Mouse (Mus musculus) heart, adult 2 months (tissue): Measurements from ENCODE around the gene Asic2. TPM values are rescaled to one million over a fixed set of nuclear protein-coding genes. Genes with fewer than 3 reads are reported as not detected.

Source experiments
- DNase-seq, 2 experiments: peaks; one replicate each; pipeline ENCODE4 v3.0.0; 2021
- H3K27ac ChIP-seq: fragments of 200-600 bp; 2 replicates; pipeline ENCODE4 v1.8.1; 2022
- H3K27me3 ChIP-seq: fragments of 200-500 bp; 2 replicates; pipeline ENCODE4 v1.6.1; 2012; ENCODE audit warnings: mild to moderate bottlenecking, low read length, inconsistent platforms, mixed read lengths; ENCODE audit not compliant: control insufficient read depth, insufficient read depth
- H3K36me3 ChIP-seq: fragments of 200-500 bp; 2 replicates; pipeline ENCODE4 v1.6.1; 2012; ENCODE audit warnings: low read length, inconsistent platforms; ENCODE audit not compliant: control insufficient read depth, insufficient read depth
- H3K4me1 ChIP-seq: fragments of 200-500 bp; 2 replicates; pipeline ENCODE4 v1.6.1; 2011; ENCODE audit warnings: low read length; ENCODE audit not compliant: control insufficient read depth, insufficient read depth
- H3K4me3 ChIP-seq: fragments of 200-600 bp; 2 replicates; pipeline ENCODE4 v1.8.1; 2022
- H3K79me2 ChIP-seq: fragments of 200-500 bp; replicated peaks from 2 replicates; pipeline ENCODE4 v1.6.1; 2012; ENCODE audit warnings: mild to moderate bottlenecking, inconsistent platforms, low read length, moderate library complexity, mixed read lengths; ENCODE audit not compliant: control insufficient read depth, insufficient read depth
- H3K9ac ChIP-seq: fragments of 200-500 bp; 2 replicates; pipeline ENCODE4 v1.6.1; 2012; ENCODE audit warnings: low read depth, mild to moderate bottlenecking, control low read depth, inconsistent platforms, low read length, mixed read lengths
- CTCF ChIP-seq: fragments of 200-600 bp; IDR thresholded peaks from 2 replicates; pipeline ENCODE4 v1.8.1; 2022; ENCODE audit warnings: antibody characterized with exemption, mild to moderate bottlenecking, moderate library complexity
- EP300 ChIP-seq: fragments of 200-500 bp; IDR thresholded peaks from 2 replicates; pipeline ENCODE4 v1.6.1; 2011; ENCODE audit warnings: low read depth, low read length, control low read depth; ENCODE audit not compliant: insufficient read depth
- POLR2A ChIP-seq: fragments of 200-500 bp; IDR thresholded peaks from 2 replicates; pipeline ENCODE4 v1.6.1; 2011; ENCODE audit warnings: mild to moderate bottlenecking, low read depth, low read length, control low read depth; ENCODE audit not compliant: insufficient read depth
- WGBS: fragments of 180-500 bp; shearing (Covaris S2); methylation state at CpG from one replicate; pipeline ENCODE4 v1.1.7; 2018; 5-methylcytosine and 5-hydroxymethylcytosine counted together
- intact Hi-C: fragments of 180-260 bp; cut with DNase I; formaldehyde crosslinking; loops from one replicate; pipeline ENCODE4 v1.15.1; 2025
- polyA plus RNA-seq: library from polyadenylated mRNA; depleted of rRNA; stranded (reverse); fragments of >200 nt; gene quantifications from 2 replicates; pipeline ENCODE4 v1.2.3, GENCODE M21; 2012
- total RNA-seq, 2 experiments: library from RNA; stranded (reverse); gene quantifications; 2 replicates each; pipeline ENCODE4 v1.2.3; 2021

Asic2 gene
- total and polyA plus RNA-seq, 3 experiments, result not detected

DNA sequence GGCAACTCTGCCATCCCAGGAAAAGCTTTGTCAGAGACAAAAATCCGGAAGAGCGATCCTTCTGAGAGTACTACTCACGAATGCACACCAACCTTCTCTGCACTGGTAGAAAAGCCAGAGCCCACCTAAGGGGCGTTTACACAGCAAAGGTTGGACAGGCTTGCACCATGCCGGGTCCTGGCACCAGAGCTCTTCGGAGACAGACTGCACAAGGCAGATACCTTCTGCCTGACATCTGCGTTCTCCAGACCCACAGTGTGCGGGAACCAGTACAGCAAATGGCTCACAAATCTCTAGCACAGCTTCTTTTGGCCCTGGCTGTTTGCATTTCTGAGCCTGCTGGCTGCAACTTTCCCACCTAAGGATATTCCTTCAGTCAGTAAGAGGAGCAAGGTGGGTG lies 817.6 kb downstream of the Asic2 start:
- TF ChIP-seq CTCF (no peak), EP300 (no peak), POLR2A (no peak)
- Histone ChIP-seq H3K79me2 (no peaks in the 10 kb centered on the region), H3K9ac (no peak overlapping the region), H3K27ac (no peak overlapping the region), H3K4me1 (no peaks in the 10 kb centered on the region), H3K4me3 (no peak overlapping the region), H3K36me3 (no peaks in the 10 kb centered on the region), H3K27me3 (peaks cover 15% of the 10 kb centered on the region)
- no peak for DNase-seq
- intact Hi-C loops, result no loop called here
- WGBS, result 69% methylated on average over 8 of the region's 8 CpGs

DNA sequence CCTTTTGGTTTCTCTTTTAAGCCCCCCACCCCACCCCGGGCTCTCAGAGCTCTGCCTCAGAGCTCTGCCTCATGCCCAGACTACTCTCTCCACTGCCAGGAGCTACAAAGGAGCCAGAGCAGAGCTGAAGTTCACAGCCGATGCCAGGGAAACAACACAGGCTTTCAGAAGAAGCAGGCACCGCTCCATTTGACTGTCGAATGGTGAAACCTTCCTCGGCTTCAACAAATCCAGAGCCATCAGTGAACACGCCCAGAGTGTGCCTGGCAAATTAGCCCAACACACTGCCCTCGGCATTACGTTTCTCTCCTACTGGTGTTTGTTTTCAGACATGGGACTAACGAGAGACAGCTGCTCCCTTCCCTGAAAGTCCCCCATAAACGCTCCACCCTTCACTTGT lies 819.8 kb downstream of the Asic2 start:
- Histone ChIP-seq H3K36me3 (no peaks in the 10 kb centered on the region), H3K9ac (no peak overlapping the region), H3K79me2 (no peaks in the 10 kb centered on the region), H3K4me1 (no peaks in the 10 kb centered on the region), H3K4me3 (no peak overlapping the region), H3K27me3 (peaks cover 15% of the 10 kb centered on the region), H3K27ac (no peak overlapping the region)
- intact Hi-C loops, result no loop called here
- TF ChIP-seq CTCF, result no peak
- TF ChIP-seq EP300, result no peak
- no peak for TF ChIP-seq POLR2A
- 70% methylated on average over 10 of the region's 10 CpGs for WGBS
- DNase-seq, result no peak

DNA sequence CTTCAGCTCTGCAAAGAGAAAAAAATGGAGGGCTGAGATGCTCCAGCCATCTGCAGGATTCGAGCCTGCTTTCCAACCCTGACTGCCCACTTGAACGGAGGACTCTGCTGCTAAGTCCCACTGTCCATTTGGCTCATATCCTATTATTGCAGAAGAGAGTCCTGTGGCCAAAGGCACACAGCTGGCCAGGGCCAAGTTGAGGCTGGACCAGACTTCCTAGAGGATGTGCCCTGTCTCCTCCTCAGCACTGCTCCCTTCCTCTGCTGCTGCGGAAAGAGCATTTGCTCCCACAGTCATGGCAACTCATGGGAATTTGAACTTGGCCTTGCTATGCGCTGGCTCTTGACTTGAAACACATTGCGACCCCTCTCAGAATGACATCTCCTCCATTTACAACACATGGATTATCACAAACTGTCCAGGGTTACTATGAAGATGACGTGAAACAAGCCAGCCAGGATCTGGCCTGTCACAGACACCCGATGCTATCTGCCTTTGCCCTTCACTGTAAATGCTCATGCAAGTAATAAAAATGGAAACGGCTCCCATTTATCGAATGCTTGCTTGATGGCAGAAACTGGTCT lies 821.6 kb downstream of the Asic2 start:
- 77% methylated on average over 9 of the region's 9 CpGs for WGBS
- H3K9ac ChIP-seq, result no peak overlapping the region
- no peak overlapping the region for H3K27ac ChIP-seq
- no peaks in the 10 kb centered on the region for H3K4me1 ChIP-seq
- intact Hi-C loops, result no loop called here
- no peak for DNase-seq
- no peak for TF ChIP-seq EP300
- TF ChIP-seq CTCF, result no peak
- TF ChIP-seq POLR2A, result no peak
- H3K36me3 ChIP-seq, result no peaks in the 10 kb centered on the region
- no peak overlapping the region for H3K4me3 ChIP-seq
- no peaks in the 10 kb centered on the region for H3K79me2 ChIP-seq
- peaks cover 6% of the 10 kb centered on the region for H3K27me3 ChIP-seq

DNA sequence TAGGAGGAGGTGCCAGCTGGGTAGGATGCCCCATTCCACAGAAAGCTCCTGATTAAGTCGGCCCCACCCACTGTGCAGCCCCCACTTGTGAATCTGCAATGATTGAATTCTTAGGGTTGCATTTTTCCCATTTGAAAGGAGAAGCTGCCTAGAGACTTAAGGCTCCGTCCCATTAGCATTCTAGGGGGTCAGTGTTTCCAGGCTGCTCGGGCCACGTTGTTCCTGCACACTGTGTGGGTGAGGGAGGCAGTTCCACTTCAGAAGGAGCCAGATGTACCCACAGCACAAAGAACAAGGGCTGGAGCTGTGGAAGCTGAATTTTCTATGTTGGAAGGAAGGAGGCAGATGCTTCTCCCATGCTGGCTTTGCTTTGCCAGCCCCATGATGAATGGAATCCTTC lies 833.1 kb downstream of the Asic2 start:
- no peak overlapping the region for H3K27ac ChIP-seq
- no peak for DNase-seq
- 61% methylated on average over 4 of the region's 4 CpGs for WGBS
- H3K9ac ChIP-seq, result no peak overlapping the region
- H3K27me3 ChIP-seq, result no peaks in the 10 kb centered on the region
- H3K4me1 ChIP-seq, result no peaks in the 10 kb centered on the region
- intact Hi-C loops, result no loop called here
- H3K79me2 ChIP-seq, result no peaks in the 10 kb centered on the region
- no peak overlapping the region for H3K4me3 ChIP-seq
- H3K36me3 ChIP-seq, result no peaks in the 10 kb centered on the region
- no peak for TF ChIP-seq POLR2A
- no peak for TF ChIP-seq EP300
- no peak for TF ChIP-seq CTCF

DNA sequence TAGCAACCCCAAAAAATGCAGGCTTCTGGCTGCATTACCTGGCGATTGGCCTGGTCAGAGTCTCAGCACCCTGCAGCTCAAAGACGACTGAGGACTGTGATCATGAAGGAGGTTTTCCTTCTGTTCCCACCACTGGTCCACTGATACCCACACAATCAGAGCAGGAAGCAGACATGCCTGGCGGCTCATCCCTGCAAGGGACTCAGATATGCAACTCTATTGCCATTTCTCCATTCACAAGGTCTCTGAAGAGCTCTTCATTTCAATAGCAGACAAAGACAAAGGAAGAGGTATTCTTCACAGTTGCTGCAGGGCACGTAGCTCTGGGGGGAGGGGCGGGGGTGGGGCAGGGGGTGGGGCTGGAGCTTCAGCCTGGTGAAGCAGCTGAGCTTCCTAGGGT lies 834.3 kb downstream of the Asic2 start:
- DNase-seq, result no peak
- no peak overlapping the region for H3K27ac ChIP-seq
- H3K36me3 ChIP-seq, result no peaks in the 10 kb centered on the region
- no peak overlapping the region for H3K4me3 ChIP-seq
- WGBS, result 13% methylated on average over 5 of the region's 5 CpGs
- no peak overlapping the region for H3K9ac ChIP-seq
- intact Hi-C loops, result no loop called here
- TF ChIP-seq CTCF (no peak), EP300 (no peak), POLR2A (no peak)
- H3K4me1 ChIP-seq, result no peaks in the 10 kb centered on the region
- H3K27me3 ChIP-seq, result no peaks in the 10 kb centered on the region
- H3K79me2 ChIP-seq, result no peaks in the 10 kb centered on the region

DNA sequence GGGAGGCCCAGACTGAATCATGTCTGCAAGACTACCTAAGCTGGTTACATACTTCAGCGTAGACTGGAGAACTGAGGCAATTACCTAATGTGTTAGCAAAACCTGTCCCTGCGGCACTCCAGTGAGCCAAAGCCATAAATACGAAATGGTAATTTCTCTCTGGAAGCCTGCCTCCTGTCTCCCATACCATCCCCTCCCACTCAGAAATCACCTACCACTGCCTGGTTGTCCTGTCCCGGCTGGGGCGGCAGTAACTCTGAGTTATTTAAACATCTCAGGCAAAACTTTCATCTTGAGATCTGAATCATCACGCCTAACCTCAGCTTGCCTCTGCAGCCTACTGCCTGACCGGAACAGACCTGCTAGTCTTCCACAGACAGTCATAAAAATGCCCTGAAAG lies 835.6 kb downstream of the Asic2 start:
- TF ChIP-seq POLR2A, result no peak
- TF ChIP-seq EP300, result no peak
- no peak for TF ChIP-seq CTCF
- no peaks in the 10 kb centered on the region for H3K79me2 ChIP-seq
- H3K27me3 ChIP-seq, result no peaks in the 10 kb centered on the region
- 87% methylated on average over 7 of the region's 7 CpGs for WGBS
- no peaks in the 10 kb centered on the region for H3K36me3 ChIP-seq
- no peak for DNase-seq
- H3K4me1 ChIP-seq, result no peaks in the 10 kb centered on the region
- no peak overlapping the region for H3K9ac ChIP-seq
- intact Hi-C loops, result no loop called here
- no peak overlapping the region for H3K27ac ChIP-seq
- H3K4me3 ChIP-seq, result no peak overlapping the region
